ENCODE assay signal across 13 mouse cellular contexts in genomic region chr9:92548603-92549002, GRCm38 (mm10). TPM values are rescaled to one million over a fixed set of nuclear protein-coding genes. Genes with fewer than 3 reads are reported as not detected.
DNase-seq lines count a peak whose midpoint lies in the region; ATAC-seq lines count a peak whose summit lies in the region.
"Had no signal": no experiment of that assay in that cellular context is flagged by ENCODE, and none has a peak within 500 bp of the region (broad histone marks: within the 10 kb centered on the region; RNA-seq: fewer than 3 reads in every experiment).

No protein-coding gene starts in this region.

- DNase-seq in adrenal gland, adult 2 months = peak; percentile 40
- DNase-seq in adrenal gland, adult 18-20 months (ENCODE audit: low spot score in 2 of 2) = no peak
- DNase-seq in kidney, adult 9 months = peak; percentile 27
- no peak for DNase-seq in kidney, adult 18-20 months
- DNase-seq in heart, adult 8-10 months (ENCODE audit: low spot score) = peak; percentile 71
- peak; percentile 44 for DNase-seq in lung, postnatal 25 days (ENCODE audit: low spot score)
- no peak for DNase-seq in cerebellum, adult 18-20 months
- DNase-seq: cerebellum, adult 2 months; lung, embryonic 14.5 days; thymus, postnatal 14 days had no signal

- ATAC-seq in frontal cortex, adult (ENCODE audit: low TSS enrichment) = no peak
- ATAC-seq: hindbrain, embryonic 16.5 days had no signal

RNA-seq across cellular contexts. Expression of gene Plod2, which starts 6.6 kb away (rescaled TPM):
- 100 to 1,000 TPM; 134 to 206 TPM for total RNA-seq in adrenal gland, adult 2 months (2021)
- 46.7 and 49.0 TPM in 2 replicates for polyA plus RNA-seq in adrenal gland, adult 2 months (2012; rRNA removed)
- 100 to 1,000 TPM; 247 to 280 TPM for total RNA-seq in adrenal gland, adult 18-20 months (2021)
- 10 to 100 TPM; 12.7 to 16.6 (median 14.8) TPM for total RNA-seq in heart, adult 8-10 months (2022)
- total RNA-seq: CH12.LX had no signal

Comparison
In these comparisons a context has a peak if more than half of its experiments do, and no peak if none do; other contexts are left out.
1. DNase-seq: peak in adrenal gland, adult 2 months (single experiment), kidney, adult 9 months (single experiment), heart, adult 8-10 months (single experiment) and lung, postnatal 25 days (single experiment); none in adrenal gland, adult 18-20 months (0 of 2), kidney, adult 18-20 months (single experiment) and cerebellum, adult 18-20 months (0 of 2).
2. RNA of gene Plod2, which starts 6.6 kb away (total RNA-seq): 247 to 280 TPM in adrenal gland, adult 18-20 months and 134 to 206 TPM in adrenal gland, adult 2 months; 12.7 to 16.6 TPM in heart, adult 8-10 months; every median in the first group is over 4 times any median in the second.